Mouse (Mus musculus) lung, postnatal 0 days (tissue): ENCODE measurements around the gene Cdt1.

Experiments used
- CTCF ChIP-seq: IDR thresholded peaks from 2 replicates; pipeline ENCODE4 v1.5.1; 2016; ENCODE audit warnings: antibody characterized with exemption, mild to moderate bottlenecking
- EP300 ChIP-seq: IDR thresholded peaks from 2 replicates; pipeline ENCODE4 v1.6.1; 2016; ENCODE audit warnings: antibody characterized with exemption, mild to moderate bottlenecking, control low read depth

GRCm38 (mm10) chr8:122596031-122596430, 28.2 kb downstream of the Cdt1 start:
- TF ChIP-seq CTCF (no peak), EP300 (no peak)
